Mouse (Mus musculus): ENCODE data around the gene Srp9.
"Not testable (repeated sequence)": the region's sequence is repeated elsewhere in the genome, so short reads cannot be mapped to it uniquely, and the experiment has no call there.

The Srp9 gene

DNA sequence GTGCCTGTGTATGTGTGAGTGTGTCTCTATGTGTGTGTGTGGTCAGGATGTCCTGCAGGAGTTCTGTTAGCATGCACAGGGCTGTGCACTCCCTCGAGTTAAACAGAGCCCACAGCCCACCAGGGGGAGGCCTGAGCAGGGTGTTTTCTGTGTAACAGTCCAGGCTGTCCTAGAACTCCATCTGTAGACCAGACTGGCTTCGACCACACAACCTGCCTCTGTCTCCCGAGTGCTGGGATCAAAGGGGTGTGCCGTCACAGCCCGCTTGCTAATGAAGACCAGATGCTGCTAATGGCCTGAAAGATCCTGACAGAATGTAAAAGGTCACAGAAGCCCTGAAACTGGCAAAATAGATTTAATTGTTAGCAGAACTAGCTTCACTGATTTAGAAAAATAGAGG, 21.0 kb downstream of the Srp9 start:
- no peak for DNase-seq (ENCODE audit: low read depth, low spot score)

- no peak for DNase-seq (ENCODE audit: low read depth, low spot score)
Measured at GRCm38 (mm10) chr1:182148864-182149514, 24.5 kb downstream of the Srp9 start.

GRCm38 (mm10) chr1:182149966-182150365, 25.4 kb downstream of the Srp9 start:
- no peak for DNase-seq (ENCODE audit: low read depth, low spot score)

- no peak for DNase-seq (ENCODE audit: low read depth, low spot score)
Measured at GRCm38 (mm10) chr1:182157734-182158133, 33.2 kb downstream of the Srp9 start.

DNA sequence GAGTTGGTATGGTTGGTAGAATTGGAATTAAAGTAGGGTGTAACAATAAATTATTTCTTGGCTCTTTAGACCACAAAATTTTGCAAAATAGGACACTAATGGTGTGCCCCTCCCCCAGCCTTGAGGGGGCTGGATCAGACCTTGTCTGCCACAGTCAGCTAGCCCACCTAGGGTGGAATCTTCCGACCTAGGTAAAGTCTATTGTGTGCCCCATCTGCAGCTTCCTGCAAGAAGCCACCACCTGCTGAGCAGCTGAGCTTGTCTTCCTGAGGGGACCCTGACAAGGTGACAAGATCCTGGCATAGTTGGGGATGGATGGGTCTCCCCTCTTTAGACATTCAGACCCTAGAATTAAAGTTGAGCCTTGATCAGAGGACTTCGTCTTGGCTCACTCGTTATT, 35.0 kb downstream of the Srp9 start:
- DNase-seq (ENCODE audit: low read depth, low spot score) = no peak

GRCm38 (mm10) chr1:182162951-182163350, 38.4 kb downstream of the Srp9 start:
- DNase-seq (ENCODE audit: low read depth, low spot score) = no peak

DNA sequence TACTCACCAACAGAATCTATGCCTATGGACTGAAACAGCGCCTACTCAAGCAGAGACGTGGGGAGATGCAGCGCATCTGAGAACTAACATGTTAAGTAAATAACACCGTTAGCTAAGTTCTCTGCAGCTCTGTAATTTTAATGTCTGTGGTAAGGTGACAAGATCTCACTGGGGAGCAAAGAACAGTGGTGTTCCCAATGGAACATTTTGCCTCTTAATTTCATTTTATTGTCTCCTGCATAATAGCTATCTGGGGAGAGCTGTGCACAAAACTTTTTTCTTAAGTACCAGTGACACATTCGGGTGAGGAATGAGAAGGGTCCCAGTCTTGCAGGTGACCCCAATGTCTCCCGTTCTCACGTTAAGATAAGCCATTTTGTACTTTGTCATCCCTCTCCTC, 39.8 kb downstream of the Srp9 start, which contains the start of gene Vmn1r1:
Gene Vmn1r1, minus strand, starts transcription at position 101 of the 400 bp plus-strand sequence.
- DNase-seq (ENCODE audit: low read depth, low spot score) = no peak

- DNase-seq (ENCODE audit: low read depth, low spot score) = not testable (repeated sequence)
Measured at GRCm38 (mm10) chr1:182170206-182170605, 45.7 kb downstream of the Srp9 start.

DNA sequence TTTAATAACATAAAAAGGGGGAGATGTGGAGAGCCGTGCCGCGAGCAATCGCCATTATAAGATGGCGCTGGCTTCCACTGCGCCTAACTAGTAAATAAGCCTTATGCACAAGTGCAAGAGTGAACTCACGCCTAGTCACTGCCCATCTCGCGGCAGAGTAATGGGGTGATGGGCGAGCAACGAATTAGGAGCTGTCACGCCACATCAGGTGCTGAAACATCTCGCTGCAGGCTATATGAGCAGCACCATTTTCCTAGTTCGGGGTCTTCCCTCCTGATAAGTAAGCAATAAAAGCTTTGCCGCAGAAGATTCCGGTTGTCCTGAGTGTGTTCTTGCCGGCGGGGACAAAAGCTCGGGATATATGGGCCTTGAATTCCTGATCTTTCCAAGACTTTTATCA, 52.4 kb downstream of the Srp9 start:
- not testable (repeated sequence) for DNase-seq (ENCODE audit: low read depth, low spot score)

DNA sequence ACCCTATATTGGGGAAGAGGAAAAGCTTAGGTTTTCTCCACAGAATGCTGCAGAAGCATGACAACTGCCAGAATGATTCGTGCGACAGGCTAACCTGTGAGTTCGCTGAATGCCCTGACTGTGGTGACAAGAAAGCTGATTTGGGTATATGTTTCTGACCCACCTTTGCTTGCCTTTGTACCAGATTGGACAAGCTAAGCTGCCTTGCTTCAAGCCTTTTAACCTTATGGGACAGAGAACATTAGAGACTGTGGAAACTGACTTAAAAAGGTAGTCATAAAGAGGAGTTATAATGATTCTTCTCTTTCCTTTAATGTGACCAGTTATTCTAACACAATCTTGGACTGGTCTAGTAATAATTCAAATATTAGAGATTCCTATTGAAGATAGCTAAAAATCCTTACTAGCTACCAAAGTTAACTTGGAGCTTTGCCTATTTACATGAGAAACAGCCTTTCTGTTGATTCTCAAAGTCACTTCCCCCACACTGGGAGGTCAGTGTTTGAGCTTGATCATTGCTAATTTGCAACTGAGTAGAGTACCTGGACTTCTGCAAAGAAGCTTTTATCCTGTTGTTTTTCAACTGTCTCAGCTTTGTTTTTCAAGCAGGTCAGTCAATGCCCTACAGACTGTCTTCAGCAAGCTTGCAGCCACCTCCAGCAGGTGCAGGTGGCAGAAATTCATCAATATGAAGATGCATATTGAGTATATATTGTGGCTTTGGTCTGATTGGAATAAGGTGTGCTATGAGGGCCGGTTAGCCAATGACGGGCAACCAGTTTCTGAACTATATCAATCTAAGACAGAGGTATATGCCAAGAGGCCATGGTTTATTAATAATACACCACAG, 57.1 kb downstream of the Srp9 start:
- DNase-seq (ENCODE audit: low read depth, low spot score) = no peak

Measured in WW6 (cell line).